Mouse (Mus musculus) fibroblast of lung, adult 2 months (primary cell): ENCODE data around the gene Kcnab2.
A peak's percentile ranks its signal among the peaks of the same experiment; 100 is the strongest.

Experiments
- DNase-seq: peaks from one replicate; pipeline ENCODE4 v3.0.0-alpha.2; 2011; ENCODE audit warnings: low read depth

Gene Kcnab2

DNA sequence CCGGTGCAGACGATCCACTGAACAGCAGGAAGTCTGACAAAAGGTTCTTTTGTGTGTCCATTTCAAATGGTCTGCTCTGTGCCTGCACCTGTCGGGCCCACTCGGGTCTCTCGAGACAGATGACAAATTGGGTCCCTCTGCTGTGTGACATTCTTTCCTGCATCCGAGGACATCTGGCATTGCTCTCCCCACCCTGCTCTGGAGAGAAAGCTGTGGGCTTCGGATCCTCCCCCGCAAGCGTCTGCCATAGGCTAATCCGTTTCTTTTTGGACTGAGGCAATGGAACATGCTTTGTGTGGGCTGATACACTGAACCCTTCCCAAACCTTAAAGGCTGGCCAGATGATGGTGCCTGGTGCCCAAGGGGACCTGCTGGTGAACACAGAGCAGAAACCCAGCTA lies 24.6 kb downstream of the Kcnab2 start:
- no peak for DNase-seq

DNA sequence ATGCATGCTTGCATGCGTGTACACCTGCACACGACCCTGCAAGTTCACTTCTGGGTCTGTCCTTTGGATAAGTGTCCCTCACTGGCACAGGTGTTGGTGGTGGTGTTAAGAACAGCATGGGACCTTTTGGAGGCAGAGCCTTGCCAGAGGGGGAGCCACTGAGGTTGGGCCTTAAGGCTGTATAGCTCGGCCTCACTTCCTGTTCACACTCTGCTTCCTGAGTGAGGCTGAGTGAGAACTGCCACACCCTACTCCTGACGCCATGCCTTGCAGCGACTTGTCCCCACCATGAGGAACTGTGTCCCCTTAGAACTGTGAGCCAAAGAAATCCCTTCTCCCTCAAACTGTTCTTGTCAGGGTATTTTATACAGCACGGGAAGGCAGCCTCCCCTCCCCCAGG lies 26.3 kb downstream of the Kcnab2 start:
- DNase-seq, result no peak

DNA sequence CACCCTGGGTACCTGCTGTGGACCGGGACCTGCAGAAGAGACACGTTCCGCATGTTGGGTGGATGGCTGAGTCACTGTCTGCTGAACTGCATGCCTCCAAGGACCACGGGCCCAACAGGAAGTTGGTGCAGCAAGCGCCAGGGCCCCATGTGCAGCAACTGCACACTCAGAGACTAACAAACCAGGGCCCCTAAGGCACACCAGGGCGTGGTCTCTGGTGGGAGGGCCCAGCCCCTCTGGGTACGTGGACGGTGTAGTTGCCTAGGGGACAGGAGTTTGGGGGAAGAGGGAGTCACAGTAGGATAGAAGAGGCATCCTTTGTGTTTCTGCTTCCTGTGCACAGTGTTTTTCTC lies 29.0 kb downstream of the Kcnab2 start:
- no peak for DNase-seq

DNA sequence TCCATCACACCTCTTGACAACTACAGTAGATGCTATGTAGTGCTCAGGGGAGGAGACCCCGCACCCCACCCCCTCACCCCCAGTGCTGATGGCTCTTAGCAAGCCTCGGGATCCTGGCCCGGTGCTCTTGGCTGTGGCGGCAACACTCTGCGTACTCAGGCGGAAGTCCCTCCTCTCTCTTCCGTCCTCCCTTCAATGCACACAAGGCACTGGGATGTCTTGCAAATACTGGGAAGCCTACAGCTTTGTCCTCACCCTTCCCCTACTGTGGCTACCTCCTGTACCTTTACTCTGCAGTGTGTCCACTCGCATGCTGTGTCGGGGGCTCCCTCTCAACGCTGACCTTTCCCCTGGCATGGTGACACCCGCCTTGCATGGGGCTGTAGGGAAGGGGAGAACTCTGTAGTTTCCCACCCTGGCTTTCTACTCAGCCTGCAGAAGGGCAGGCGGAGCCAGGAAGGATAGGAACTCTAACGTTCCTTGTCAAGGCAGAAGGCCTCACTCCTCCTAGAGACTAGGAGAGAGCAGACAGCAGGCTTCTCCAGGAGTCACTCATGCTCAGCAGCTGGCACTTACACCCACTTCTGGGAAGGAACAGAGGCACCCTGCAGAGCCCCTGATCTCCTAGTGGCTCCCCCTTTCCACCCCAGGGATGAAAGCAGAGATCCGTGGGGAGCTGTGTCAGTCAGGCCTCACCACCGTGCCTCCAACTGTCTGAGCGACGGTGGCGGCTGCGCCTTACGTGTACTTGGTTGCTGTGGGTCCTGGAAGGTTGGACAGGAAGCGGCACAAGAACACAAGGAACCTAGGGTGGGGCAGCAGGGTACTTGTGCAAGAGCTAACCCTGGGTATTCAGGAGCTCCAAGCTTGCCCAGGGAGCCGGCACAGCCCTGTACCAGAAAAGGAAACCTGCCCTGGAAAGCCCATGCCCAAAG lies 29.7 kb downstream of the Kcnab2 start:
- DNase-seq, result no peak

DNA sequence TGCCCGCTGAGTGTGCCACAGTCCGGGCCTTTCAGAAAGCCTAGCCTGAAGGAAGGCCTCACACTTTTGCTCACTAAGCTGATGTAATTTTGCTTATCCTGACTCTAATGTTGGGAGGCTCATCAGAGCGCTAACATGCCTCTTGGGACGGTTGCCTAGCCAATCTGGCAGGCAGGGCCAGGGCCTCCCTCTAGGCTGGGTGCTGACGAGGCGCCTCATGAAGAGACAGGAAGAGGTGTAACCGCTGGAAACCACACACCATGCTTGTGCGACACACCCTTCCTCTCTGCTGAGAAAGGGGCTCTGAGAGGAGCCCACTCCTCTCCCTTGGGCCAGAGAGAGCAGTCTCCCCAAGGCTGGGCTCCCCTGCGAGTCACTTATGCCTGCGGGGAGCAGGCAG lies 31.5 kb downstream of the Kcnab2 start:
- DNase-seq, result no peak

DNA sequence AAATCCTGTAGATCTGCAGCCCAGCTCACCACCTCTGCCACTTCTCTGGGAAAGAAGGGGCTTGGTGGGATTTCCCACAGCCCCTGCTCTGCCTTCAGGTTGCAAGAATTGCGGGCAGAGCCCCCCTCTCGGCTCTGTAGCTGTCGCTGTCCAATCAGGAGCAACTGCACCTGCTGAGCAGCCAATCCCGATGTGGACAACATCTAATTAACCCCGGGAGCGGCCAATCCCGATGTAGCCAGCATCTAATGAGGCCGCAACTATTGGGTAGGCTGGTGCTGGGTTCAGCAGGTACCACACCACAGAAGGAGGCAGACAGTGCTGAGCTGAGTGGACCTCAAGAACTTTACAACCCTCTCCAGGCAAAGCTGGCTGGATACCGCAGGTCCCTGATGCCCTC lies 36.1 kb downstream of the Kcnab2 start:
- DNase-seq, result no peak

DNA sequence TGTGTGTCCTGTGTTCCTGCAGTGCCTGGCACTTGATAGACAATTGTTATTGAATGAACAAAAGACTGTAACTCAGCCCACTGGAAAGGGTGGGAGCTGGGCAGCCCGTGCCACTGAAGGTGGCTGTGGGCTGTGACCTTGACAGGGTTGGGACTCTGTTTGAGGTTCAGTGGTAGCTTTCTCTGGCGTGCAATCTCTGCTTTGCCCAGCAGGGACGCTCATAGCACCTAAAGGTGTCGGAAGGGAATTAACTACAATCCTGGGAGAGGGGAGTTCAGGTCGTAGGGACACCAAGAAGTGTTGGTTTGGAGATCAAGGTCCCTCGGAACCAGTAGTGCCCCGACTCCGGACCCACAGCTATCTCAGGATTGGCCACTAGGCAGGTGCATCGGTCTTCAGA lies 36.8 kb downstream of the Kcnab2 start:
- DNase-seq, result no peak

DNA sequence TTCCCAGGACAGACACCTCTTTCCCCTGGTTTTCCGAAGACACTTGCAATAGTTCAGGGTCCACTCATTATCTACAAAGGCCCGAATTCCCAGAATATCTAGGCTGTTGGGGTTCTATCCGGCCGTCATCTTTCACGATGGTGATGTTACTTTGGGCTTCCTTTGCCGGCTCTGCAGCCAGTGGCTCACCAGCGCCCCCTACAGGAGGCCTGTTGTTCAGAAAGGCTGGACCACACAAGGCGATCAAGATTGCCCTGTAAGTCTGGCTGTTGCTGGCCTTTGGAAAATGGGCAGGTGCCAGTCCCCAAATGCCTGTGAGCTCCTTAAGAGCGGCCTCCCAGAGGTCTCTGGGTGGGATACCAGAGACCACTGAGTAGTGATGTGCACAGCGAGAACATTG lies 42.4 kb downstream of the Kcnab2 start:
- DNase-seq, result no peak

DNA sequence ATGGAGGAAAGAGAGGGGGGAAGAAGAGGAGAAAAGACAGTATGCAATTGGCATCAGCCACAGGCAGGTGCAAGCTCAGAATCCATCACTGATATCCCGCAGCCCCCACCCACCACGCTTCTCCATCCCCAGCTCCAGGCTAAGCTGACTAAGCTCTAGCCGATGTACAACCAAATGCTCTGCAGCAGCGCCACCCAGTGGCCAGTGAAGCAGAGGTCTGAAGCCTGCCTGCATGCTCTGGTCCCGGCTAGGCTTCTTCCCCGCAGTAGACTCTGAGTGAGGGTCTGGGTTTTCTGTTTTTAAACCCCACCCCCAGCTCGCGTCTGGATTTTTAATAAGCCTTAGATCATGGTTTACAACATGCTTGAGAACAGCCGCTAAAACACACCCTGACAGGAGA lies 42.8 kb downstream of the Kcnab2 start:
- DNase-seq, result no peak

DNA sequence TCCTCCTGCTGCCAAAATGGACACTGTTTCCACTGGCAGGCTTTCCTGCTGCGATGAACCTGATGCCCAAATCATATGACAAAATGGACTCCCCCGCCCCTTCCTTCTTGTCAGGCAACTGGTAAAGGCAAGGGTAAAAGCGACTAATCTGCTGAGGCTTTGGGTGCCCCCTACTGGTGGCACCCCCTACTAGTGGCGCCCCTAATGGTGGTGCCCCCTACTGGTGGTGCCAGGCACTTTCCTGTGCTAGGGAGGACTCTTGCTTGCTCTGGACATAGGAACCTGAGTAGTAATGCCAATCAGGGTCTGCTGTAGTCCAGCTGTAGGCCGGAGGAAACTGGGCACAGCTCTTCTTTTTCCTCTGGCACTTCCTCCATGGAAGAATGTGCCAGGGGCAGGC lies 45.4 kb downstream of the Kcnab2 start:
- DNase-seq, result no peak

DNA sequence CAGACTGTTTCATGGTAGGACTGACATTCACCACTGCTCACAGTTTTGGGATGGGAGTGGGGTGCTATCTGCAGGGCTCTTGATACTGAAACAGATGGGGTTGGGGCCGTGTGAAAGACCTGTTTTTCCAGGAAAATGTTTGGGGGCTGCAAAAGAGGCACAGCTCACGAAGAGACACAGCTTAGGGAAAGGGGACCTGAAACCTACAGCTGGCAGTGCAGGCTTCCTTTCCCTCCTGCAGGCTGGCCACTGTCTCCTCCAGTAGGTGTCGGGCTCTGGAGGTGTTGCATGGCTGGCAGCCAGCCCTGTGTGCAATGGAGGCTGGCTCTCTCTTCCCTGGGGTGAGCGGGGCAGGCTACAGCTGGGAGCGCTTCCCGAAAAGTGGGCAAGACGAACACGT lies 49.4 kb downstream of the Kcnab2 start:
- DNase-seq, result no peak

DNA sequence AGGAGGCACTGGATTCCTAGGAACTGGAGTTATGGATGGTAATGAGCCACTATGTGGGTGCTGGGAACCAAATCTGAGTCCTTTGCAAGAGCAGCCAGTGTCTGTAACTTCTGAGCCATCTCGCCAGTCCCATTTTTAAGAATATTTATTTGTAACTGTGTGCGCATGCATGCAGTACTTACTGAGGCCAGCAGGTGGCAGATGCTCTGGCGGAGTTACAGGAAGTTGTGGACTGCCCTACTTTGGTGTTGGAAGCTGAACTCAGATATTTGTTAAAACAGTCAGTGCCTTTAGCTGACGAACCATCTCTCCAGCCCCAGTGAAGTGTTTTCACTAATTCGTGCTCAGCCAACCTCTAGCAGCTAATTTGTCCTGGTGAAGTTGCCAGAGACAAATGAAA lies 52.7 kb downstream of the Kcnab2 start:
- DNase-seq, result no peak

DNA sequence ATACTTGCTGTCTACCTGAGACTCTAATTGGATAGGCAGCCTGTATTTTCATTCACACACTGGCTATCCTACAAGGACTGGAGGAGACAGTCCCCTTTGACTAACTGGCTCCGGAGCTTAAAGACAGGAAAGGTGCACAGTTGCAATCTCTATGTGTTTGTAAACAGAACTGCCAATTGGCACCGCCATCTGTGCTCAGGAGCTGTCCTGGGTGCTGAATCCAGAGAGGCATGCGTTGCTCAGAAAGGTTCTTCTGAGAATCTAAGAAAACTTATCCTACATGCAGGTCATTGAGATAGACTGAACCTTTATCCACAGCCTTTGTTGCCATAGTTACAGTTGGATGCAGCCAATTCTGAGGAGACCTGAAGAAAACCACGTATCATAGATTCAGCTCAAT lies 53.3 kb downstream of the Kcnab2 start:
- DNase-seq, result no peak

DNA sequence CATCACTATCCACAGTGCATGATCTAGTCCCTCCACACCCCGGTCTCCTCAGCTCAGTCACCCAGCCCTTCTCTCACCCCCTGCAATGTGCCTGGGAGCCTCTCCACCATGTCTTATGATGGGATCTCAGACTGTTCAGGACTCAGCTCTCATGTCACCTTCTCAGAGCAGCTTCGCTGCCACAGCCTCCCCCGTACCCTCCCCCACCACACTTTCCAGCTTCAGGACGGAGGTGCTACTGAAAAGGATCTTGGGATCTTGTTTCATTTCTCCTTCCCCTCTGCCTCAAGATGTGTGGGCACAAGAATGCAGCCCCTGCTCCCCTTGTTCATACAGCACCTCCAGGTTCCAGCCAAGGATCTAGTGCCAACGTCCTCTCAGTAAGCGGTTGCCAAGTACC lies 54.1 kb downstream of the Kcnab2 start:
- no peak for DNase-seq

DNA sequence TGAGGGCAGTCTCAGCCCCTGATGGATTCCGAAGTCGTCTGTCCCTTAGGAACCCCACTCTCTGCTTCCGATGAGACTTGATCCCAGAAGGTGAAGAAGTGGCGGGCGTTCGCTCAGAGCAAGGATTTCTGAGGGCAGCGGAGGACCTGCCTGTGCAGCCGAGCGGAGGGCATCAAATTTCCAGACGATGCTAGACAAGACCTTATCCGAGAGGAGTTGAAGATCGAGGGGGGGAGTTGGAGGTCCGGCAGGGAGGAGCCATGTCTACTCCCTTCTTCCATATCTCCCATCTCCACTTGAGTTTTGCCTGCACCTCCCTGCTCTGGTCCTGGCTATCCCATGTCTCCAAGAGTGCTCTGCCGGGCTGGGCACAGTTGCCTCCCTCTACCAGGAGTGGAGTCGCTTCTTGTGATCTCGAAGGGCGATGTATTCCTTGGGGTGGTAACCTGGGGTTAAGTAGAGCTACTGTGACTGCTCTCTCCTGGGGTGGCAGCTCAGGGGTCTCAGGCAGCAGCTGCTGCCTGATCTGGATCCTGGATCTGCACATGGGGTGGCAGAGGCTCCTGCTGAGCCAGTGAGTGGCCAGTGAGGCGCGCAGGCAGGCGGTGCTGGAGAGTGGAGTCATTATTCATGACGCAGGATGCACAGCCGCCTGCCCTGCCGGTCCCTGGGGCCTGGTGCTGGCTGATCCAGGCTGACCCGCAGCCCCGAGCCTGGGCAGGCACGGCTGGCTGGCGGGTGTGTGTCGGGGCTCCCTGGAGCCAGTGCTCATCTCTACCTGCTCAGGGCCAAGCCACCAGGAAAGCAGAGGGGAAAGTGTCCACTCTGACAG lies 59.2 kb downstream of the Kcnab2 start:
- no peak for DNase-seq

DNA sequence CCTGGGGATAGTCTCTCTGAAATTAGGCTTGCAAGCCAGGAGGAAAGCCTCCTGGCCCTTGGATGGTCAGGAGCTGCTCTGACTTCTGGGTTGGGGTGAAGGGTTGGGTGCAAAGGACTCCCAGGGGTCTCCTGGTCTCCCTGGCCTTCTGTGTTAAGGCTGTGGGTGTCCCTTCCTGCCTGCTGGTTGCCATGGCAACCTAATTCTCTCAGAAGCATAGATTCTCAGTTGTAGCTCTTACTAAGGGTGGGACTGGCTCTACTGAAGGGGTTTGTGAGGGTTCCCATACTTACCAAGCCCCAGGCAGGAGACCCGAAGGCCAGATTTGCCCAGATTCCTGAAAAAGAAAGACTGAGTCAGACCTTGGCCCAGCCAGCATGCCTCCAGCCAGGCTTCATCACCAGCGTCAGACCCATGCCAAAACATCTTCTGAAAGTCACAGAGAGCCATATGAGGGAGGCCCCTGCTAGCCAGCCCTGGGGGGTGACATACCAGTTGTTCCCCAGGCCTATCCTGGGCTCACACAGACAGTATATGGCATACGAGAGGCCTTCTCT lies 65.1 kb downstream of the Kcnab2 start:
- no peak for DNase-seq

DNA sequence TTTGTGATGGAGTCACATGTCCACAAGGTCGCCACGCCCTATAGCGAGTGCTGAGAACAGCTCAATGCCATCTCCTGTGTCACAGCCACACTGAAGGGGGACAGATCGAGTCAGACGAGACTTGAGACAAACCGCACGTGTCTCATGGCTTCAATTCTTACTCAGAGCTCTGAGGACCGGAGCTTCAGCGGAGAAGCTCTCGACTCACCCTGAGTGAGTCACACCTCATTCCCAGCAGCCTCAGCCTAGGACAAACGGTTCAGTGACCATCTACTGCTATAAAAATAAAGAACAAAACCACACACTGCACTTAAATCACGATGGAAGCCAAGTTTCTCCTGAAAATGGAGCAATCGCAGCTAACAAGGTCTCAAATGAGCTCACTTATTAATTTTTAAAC lies 66.7 kb downstream of the Kcnab2 start:
- DNase-seq, result peak; percentile 69

DNA sequence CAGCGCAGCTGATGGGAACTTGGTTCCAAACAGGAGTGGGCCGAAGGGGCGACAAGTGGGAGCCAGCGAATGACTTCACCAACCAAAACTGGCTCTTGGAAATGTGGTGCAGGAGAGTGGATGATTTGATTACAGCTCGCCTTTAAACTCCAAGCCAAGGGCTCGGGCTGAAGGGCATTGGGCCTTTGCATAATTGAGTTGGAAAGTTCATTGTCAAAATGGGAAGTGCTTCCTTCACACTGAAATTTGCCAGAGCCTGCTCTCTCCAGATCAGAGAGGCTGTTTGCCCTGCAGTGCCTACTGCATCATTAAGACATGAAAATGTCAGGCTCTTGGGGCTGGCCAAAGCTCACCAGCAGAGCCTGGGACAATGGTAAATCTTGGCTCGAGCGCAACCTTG lies 71.1 kb downstream of the Kcnab2 start:
- DNase-seq, result no peak

DNA sequence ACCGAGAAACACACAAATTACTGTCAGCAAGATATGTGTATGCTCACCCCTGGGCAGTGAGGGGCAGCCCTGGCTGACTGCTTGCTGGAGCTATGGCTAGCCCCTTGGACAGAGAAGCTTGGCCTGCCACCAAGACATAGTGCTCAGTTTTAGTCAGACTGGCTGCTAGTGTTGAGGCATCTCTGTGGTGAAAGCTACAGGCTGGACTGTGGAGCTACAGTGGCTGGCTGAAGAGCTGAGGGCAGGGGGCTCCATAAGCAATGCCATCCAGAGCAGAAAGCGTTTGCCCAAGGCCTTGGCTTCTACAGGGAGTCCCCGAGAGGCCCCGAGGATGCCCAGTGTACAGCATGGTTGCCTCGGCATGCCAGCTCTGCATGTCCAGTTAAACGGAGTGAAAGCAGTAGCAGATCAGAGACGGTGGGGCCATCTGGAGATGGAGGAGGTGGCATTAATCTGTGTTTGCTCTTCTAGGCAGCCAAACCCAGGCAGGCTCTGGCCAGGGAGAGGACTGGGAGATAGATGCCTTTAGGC lies 71.9 kb downstream of the Kcnab2 start:
- no peak for DNase-seq

DNA sequence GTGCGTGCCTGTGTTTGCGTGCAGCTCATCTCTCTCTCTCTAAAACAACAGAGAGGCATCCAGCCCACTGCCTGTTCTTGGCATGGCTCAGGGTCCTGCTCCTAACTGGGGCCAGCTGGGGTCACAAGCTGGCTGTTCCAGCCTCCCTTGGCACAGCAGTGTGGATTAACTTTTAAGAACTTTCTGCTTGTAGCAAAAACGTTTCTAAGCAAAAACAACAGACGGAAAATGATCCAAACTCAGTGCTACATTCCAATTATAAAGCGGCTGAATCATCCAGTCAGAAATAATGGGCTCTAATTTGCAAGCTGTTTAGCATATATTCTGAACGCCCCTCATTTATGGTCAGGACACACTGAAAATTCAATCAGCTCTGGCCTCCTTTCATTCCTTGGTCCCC lies 72.5 kb downstream of the Kcnab2 start:
- no peak for DNase-seq

DNA sequence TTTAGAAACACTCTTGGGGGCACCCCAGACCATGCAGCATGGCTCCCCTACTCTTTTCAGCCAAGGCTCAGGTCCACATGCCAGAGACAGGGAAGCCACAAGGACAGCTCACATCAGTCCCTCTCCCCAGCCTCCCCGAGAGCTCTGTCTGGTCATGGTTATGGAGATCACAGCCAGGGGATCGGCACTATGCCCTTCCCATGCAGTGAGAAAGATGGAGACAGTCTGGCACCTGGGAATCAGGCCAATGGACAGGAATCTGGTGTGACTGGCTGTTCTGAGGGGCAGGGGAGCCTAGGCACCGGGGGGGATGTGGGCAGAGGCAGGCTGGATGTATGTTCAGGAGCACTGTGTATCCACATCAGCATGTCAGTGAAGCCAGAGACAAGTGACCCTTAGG lies 78.7 kb downstream of the Kcnab2 start:
- no peak for DNase-seq

DNA sequence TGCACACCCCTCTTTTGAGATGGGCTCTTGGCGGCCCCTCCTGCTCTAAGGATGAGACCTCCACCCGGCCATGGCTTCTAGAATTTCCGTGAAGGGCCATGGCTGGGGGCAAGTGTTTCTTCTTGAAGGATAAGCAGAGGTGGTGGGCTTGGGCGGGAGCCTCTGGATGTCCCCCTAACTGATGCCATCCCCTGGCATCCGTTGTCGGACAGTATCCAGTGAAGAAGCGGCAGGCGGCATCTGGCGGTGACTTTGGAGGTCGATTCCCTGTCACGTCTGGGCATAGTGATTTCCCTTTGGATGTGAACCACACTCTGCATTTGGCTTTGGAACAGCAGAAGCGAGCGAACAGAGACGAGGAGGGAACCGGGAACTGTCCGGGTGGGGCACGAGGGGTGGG lies 85.0 kb downstream of the Kcnab2 start:
- DNase-seq, result no peak

DNA sequence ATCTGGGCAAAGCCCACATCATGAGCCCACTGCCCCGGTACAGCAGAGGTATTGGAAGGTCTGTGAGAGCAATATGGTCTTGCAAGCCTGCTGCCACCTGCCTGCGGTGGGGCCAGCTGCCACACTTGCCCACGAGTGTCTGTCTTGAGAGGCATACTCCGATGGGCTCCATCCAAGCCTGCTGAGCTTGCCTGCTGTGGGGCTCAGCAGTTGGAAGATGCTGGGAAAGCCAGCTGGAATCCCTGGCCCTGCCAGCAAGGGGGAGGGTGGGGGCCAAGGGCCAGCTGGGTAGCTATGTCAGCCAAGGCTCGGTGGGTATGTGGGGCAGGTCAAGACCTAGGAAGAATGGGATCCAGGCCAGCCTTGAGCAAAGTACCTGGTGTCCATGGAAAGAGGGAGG lies 85.5 kb downstream of the Kcnab2 start:
- no peak for DNase-seq
